Mouse (Mus musculus): ENCODE results near the gene Alyref. TPM values are rescaled to one million over a fixed set of nuclear protein-coding genes. Genes with fewer than 3 reads are reported as not detected.
"Not testable (repeated sequence)": the region's sequence is repeated elsewhere in the genome, so short reads cannot be mapped to it uniquely, and the experiment has no call there.

Gene Alyref
- polyA plus RNA-seq, 1 experiment from 2014 or later = 820 TPM

DNA sequence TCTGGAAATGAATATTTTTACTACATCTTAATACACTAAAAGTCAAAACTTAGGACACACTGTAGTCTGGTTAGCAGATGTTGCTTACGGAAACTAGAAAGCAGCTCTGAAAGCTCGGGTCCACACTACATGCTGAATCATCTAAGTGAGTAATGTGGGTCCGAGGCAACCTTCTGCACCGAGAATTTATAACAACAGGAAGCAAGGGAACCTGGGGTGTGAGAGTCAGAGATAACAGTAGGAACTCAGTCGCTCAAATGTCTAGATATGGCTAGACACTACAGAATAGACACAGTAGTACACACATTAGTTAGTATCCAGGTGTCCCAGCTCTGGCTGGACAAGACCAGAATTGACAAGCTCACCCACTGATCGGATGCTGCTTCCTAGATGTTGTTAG is 9.6 kb downstream of the Alyref start:
- peaks cover 33% of the 10 kb centered on the region for H3K36me3 ChIP-seq (ENCODE audit: control insufficient read depth, insufficient read depth, low read length)
- H3K27me3 ChIP-seq (ENCODE audit: control insufficient read depth, insufficient read depth, low read length) = no peaks in the 10 kb centered on the region
- ATAC-seq (ENCODE audit: low FRiP score) (no peak), DNase-seq (ENCODE audit: low spot score, missing footprints) (no peak)
- 90% methylated on average over 6 of the region's 6 CpGs for WGBS
- H3K9me3 ChIP-seq (ENCODE audit: control insufficient read depth, low read length) = no peaks in the 10 kb centered on the region; the same call in 1 of the 2 replicates
- no peak overlapping the region for H3K4me2 ChIP-seq
- H3K4me1 ChIP-seq (ENCODE audit: control insufficient read depth, insufficient read depth, low read length) = no peaks in the 10 kb centered on the region
- no peak overlapping the region for H3K9ac ChIP-seq (ENCODE audit: low read length)
- no peak overlapping the region for H3K4me3 ChIP-seq (ENCODE audit: low read depth, low read length)
- H3K27ac ChIP-seq (ENCODE audit: low read depth, low read length) = no peak overlapping the region

GRCm38 (mm10) chr11:120583937-120584336 is 14.2 kb downstream of the Alyref start:
- Histone ChIP-seq H3K4me1 (ENCODE audit: control insufficient read depth, insufficient read depth, low read length) (peaks cover 22% of the 10 kb centered on the region), H3K9me3 (ENCODE audit: control insufficient read depth, low read length) (no peaks in the 10 kb centered on the region; the same call in 1 of the 2 replicates), H3K27ac (ENCODE audit: low read depth, low read length) (no peak overlapping the region), H3K4me3 (ENCODE audit: low read depth, low read length) (no peak overlapping the region), H3K36me3 (ENCODE audit: control insufficient read depth, insufficient read depth, low read length) (peaks cover 23% of the 10 kb centered on the region), H3K9ac (ENCODE audit: low read length) (no peak overlapping the region), H3K4me2 (no peak overlapping the region), H3K27me3 (ENCODE audit: control insufficient read depth, insufficient read depth, low read length) (no peaks in the 10 kb centered on the region)
- no peak for ATAC-seq (ENCODE audit: low FRiP score)
- WGBS = 97% methylated on average over 1 of the region's 1 CpGs
- no peak for DNase-seq (ENCODE audit: low spot score, missing footprints)

DNA sequence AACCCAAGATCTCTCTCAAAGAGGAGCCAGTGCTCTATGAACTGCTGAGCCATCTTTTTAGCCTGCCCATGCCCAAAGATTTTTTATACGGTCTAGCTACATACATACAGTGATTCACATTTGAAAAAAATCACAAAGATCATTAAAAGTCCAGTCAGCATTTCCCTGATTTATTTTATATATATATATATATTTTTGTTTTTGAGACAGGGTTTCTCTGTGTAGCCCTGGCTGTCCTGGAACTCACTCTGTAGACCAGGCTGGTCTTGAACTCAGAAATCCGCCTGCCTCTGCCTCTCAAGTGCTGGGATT is 15.2 kb downstream of the Alyref start:
- Histone ChIP-seq H3K4me1 (ENCODE audit: control insufficient read depth, insufficient read depth, low read length) (peaks cover 22% of the 10 kb centered on the region), H3K36me3 (ENCODE audit: control insufficient read depth, insufficient read depth, low read length) (peaks cover 27% of the 10 kb centered on the region)
- not testable (repeated sequence) for DNase-seq (ENCODE audit: low spot score, missing footprints); H3K4me2 ChIP-seq; H3K9ac ChIP-seq (ENCODE audit: low read length); H3K9me3 ChIP-seq (ENCODE audit: control insufficient read depth, low read length); H3K27me3 ChIP-seq (ENCODE audit: control insufficient read depth, insufficient read depth, low read length); ATAC-seq (ENCODE audit: low FRiP score); H3K27ac ChIP-seq (ENCODE audit: low read depth, low read length); H3K4me3 ChIP-seq (ENCODE audit: low read depth, low read length)
- WGBS = 88% methylated on average over 2 of the region's 2 CpGs

GRCm38 (mm10) chr11:120582268-120582981 is 15.7 kb downstream of the Alyref start:
- WGBS = 70% methylated on average over 8 of the region's 8 CpGs
- Histone ChIP-seq H3K27me3 (ENCODE audit: control insufficient read depth, insufficient read depth, low read length) (no peaks in the 10 kb centered on the region), H3K27ac (ENCODE audit: low read depth, low read length) (peak overlapping the region; percentile 91), H3K4me2 (peak overlapping the region; percentile 96), H3K36me3 (ENCODE audit: control insufficient read depth, insufficient read depth, low read length) (peaks cover 31% of the 10 kb centered on the region), H3K4me1 (ENCODE audit: control insufficient read depth, insufficient read depth, low read length) (peaks cover 22% of the 10 kb centered on the region), H3K9ac (ENCODE audit: low read length) (peak overlapping the region; percentile 96), H3K4me3 (ENCODE audit: low read depth, low read length) (peak overlapping the region; percentile 100), H3K9me3 (ENCODE audit: control insufficient read depth, low read length) (no peaks in the 10 kb centered on the region; the same call in 1 of the 2 replicates)
- ATAC-seq (ENCODE audit: low FRiP score) = no peak; the same call in 1 of the 2 replicates
- DNase-seq (ENCODE audit: low spot score, missing footprints) = peak; percentile 89

- no peaks in the 10 kb centered on the region; the same call in 1 of the 2 replicates for H3K9me3 ChIP-seq (ENCODE audit: control insufficient read depth, low read length)
- 5% methylated on average over 62 of the region's 75 CpGs for WGBS
- DNase-seq (ENCODE audit: low spot score, missing footprints) = peak; percentile 99
- peak within 1 kb of the TSS; percentile 100 for H3K4me3 ChIP-seq (ENCODE audit: low read depth, low read length)
- peak within 1 kb of the TSS; percentile 96 for H3K9ac ChIP-seq (ENCODE audit: low read length)
- H3K27me3 ChIP-seq (ENCODE audit: control insufficient read depth, insufficient read depth, low read length) = no peaks in the 10 kb centered on the region
- peaks cover 22% of the 10 kb centered on the region for H3K4me1 ChIP-seq (ENCODE audit: control insufficient read depth, insufficient read depth, low read length)
- peak within 1 kb of the TSS; percentile 96 for H3K4me2 ChIP-seq
- peak; percentile 67 for ATAC-seq (ENCODE audit: low FRiP score)
- H3K36me3 ChIP-seq (ENCODE audit: control insufficient read depth, insufficient read depth, low read length) = peaks cover 31% of the 10 kb centered on the region
- peak within 1 kb of the TSS; percentile 91 for H3K27ac ChIP-seq (ENCODE audit: low read depth, low read length)
Observed at GRCm38 (mm10) chr11:120581490-120582267, 16.5 kb downstream of the Alyref start, which contains the start of gene Arhgdia. Arhgdia (minus strand) TSS chr11:120581624.

GRCm38 (mm10) chr11:120580871-120581331 is 17.3 kb downstream of the Alyref start:
- H3K36me3 ChIP-seq (ENCODE audit: control insufficient read depth, insufficient read depth, low read length) = peaks cover 29% of the 10 kb centered on the region
- under 1% methylated on average over 33 of the region's 44 CpGs for WGBS
- ATAC-seq (ENCODE audit: low FRiP score) = peak; percentile 25; the same call in 1 of the 2 replicates
- H3K4me2 ChIP-seq = peak overlapping the region; percentile 96
- H3K27ac ChIP-seq (ENCODE audit: low read depth, low read length) = peak overlapping the region; percentile 91
- no peaks in the 10 kb centered on the region for H3K27me3 ChIP-seq (ENCODE audit: control insufficient read depth, insufficient read depth, low read length)
- H3K4me1 ChIP-seq (ENCODE audit: control insufficient read depth, insufficient read depth, low read length) = peaks cover 22% of the 10 kb centered on the region
- H3K9me3 ChIP-seq (ENCODE audit: control insufficient read depth, low read length) = no peaks in the 10 kb centered on the region; the same call in 1 of the 2 replicates
- H3K4me3 ChIP-seq (ENCODE audit: low read depth, low read length) = peak overlapping the region; percentile 100
- H3K9ac ChIP-seq (ENCODE audit: low read length) = peak overlapping the region; percentile 96
- peak; percentile 93 for DNase-seq (ENCODE audit: low spot score, missing footprints)

- H3K27ac ChIP-seq (ENCODE audit: low read depth, low read length) = no peak overlapping the region
- H3K4me1 ChIP-seq (ENCODE audit: control insufficient read depth, insufficient read depth, low read length) = peaks cover 22% of the 10 kb centered on the region
- ATAC-seq (ENCODE audit: low FRiP score) (no peak), DNase-seq (ENCODE audit: low spot score, missing footprints) (no peak)
- no peaks in the 10 kb centered on the region for H3K27me3 ChIP-seq (ENCODE audit: control insufficient read depth, insufficient read depth, low read length)
- H3K4me2 ChIP-seq = peak overlapping the region; percentile 96
- 65% methylated on average over 7 of the region's 7 CpGs for WGBS
- H3K36me3 ChIP-seq (ENCODE audit: control insufficient read depth, insufficient read depth, low read length) = peaks cover 25% of the 10 kb centered on the region
- peak overlapping the region; percentile 96 for H3K9ac ChIP-seq (ENCODE audit: low read length)
- peak overlapping the region; percentile 100 for H3K4me3 ChIP-seq (ENCODE audit: low read depth, low read length)
- no peaks in the 10 kb centered on the region; the same call in 1 of the 2 replicates for H3K9me3 ChIP-seq (ENCODE audit: control insufficient read depth, low read length)
Observed at GRCm38 (mm10) chr11:120580190-120580589, 18.0 kb downstream of the Alyref start.

DNA sequence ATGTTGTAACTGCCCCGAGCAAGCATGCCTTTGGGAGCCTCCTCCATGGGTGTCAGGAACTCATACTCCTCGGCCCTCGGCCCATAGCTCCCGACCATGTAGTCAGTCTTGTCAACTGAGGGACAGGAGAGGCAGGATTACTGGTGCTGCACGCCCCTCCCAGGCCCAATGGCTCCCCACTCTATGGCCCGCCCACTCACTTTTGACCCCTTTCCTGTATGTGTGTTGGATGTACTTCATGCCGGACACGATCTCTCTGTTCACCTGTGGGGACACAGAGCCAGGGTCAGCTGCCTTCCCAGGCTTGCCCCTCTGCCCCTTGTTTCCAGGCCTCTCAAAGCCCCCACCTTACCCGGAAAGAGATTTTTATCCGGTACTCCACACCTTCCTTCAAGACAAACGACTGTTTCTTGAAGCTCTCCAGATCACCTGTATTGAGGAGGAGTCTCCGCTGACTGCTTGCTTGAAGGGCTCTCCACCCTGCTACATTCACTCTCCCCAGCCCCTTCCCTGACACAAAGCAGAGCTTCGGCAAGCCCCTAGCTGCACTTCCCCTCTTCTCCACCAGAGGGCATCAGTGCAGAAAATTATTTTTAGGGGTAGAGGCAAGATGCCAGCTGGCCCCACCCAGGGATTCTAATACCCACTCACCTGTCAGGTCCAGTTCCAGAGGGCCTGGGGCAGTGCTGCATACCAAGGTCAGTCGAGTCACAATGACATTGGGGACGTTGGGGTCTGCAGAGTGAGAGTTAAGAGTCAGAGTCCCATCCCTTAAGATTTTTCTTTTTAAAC is 18.7 kb downstream of the Alyref start:
- 68% methylated on average over 15 of the region's 15 CpGs for WGBS
- Histone ChIP-seq H3K4me2 (peak overlapping the region; percentile 96), H3K9ac (ENCODE audit: low read length) (peak overlapping the region; percentile 96), H3K4me1 (ENCODE audit: control insufficient read depth, insufficient read depth, low read length) (peaks cover 22% of the 10 kb centered on the region), H3K4me3 (ENCODE audit: low read depth, low read length) (peak overlapping the region; percentile 100), H3K36me3 (ENCODE audit: control insufficient read depth, insufficient read depth, low read length) (peaks cover 24% of the 10 kb centered on the region), H3K27me3 (ENCODE audit: control insufficient read depth, insufficient read depth, low read length) (no peaks in the 10 kb centered on the region), H3K9me3 (ENCODE audit: control insufficient read depth, low read length) (no peaks in the 10 kb centered on the region; the same call in 1 of the 2 replicates), H3K27ac (ENCODE audit: low read depth, low read length) (no peak overlapping the region; the same call in 1 of the 2 replicates)
- ATAC-seq (ENCODE audit: low FRiP score) (no peak), DNase-seq (ENCODE audit: low spot score, missing footprints) (peak; percentile 99)

All from midbrain, embryonic 11.5 days (tissue).